Mouse (Mus musculus): ENCODE measurements around the gene Pfas.
A peak's percentile ranks its signal among the peaks of the same experiment; 100 is the strongest.

Gene Pfas

GRCm38 (mm10) chr11:69008182-69009121 is at the start of gene Pfas:
Gene Pfas, minus strand, starts transcription at chr11:69008460.
- peak; percentile 92 for DNase-seq (ENCODE audit: low read depth, low spot score)

DNA sequence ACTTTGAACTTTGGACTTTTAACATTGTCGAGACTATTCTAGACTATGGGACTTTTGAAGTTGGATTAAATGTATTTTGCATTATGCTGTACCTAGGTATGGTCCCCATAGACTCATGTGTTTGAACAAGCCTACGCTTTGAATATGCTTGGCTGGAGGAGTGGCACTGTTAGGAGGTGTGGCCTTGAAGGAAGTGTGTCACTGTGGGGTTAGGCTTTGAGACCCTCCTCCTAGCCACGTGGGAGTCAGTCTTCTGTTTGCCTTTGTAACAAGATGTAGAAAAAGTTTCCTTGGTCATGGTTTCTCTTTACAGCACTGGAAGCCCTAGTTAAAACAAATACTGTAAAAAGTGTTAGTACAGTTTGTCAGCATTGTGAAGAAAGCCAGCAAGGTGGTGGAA is 45.6 kb upstream of the Pfas start:
- DNase-seq (ENCODE audit: low read depth, low spot score) = no peak

DNA sequence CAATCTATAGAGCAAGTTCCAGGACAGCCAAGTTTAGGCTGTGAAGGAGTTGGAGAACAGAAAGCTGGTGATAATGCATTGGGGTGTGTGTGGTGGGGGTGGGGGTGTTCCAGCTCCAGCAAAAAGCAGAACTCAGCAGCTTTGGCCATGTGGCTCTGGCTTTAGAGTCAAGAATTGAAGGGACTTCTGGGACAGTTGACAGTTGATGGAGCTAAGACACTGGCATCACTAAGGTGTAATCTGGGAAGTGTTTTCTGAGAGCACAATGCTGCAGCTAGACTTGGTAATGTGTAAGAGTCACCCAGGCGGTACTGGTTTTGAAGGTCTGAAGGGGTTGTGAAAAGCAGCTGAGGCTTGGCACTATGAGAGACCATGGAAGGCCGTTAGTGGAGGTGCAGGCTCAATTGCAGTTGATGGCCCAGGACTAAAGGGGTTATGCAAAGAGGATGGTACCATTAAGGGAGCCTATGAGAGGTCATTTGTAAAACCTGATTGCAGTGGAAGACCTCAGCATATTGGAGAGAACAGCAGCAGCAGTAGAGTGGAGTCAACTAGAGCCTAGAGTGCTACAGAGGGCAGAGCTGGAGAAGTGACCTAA is 44.7 kb upstream of the Pfas start:
- DNase-seq (ENCODE audit: low read depth, low spot score) = no peak

DNA sequence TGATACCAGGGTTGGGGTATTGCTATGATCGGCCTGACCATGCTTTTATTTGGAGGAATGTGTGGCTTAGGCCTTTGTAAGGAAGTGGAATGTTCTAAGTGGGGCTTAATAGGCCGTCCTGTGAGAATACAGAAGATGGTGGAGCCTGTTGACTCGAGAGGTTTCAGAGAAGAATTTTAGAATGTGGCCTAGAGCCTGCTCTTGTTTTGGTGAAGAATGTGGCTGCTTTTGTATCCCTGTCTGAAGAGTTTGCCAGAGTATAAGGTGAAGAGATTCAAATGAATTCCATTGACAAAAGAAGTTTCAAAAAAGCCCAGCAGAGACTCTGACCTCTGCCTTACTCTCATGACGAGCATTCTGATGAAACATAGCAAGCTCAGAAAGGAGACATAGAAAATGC is 43.5 kb upstream of the Pfas start:
- no peak for DNase-seq (ENCODE audit: low read depth, low spot score)

DNA sequence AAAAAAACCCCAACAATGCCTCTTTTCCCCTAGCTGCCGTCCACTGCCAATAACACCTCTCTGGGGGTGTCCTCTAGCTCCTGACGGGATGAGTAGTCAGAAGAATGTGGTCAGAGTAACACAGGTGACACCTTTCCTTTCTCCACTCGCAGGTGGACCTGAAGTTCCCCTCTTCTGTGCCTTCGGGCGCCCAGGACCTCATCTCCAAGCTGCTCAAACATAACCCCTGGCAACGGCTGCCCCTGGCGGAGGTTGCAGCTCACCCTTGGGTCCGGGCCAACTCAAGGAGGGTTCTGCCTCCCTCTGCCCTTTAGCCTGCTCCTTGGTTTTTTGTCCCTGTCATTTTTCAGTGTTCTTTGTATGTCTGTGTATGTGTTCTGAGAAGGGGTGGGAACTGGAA is 42.5 kb upstream of the Pfas start:
- DNase-seq (ENCODE audit: low read depth, low spot score) = no peak

DNA sequence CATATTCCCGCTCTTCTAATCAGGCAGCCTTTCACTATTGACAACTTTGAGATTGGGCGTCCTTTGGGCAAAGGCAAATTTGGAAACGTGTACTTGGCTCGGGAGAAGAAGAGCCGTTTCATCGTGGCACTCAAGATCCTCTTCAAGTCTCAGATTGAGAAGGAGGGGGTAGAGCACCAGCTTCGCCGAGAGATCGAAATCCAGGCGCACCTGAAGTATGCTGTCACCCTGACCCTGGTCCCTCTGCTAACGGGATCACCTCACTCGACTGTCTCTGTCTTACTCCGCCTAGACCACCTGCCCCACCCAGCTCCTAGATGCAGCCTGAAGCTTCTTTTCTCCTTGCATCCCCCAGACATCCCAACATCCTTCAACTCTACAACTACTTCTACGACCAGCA is 39.9 kb upstream of the Pfas start:
- no peak for DNase-seq (ENCODE audit: low read depth, low spot score)

GRCm38 (mm10) chr11:69047592-69047991 is 39.3 kb upstream of the Pfas start:
- DNase-seq (ENCODE audit: low read depth, low spot score) = no peak

DNA sequence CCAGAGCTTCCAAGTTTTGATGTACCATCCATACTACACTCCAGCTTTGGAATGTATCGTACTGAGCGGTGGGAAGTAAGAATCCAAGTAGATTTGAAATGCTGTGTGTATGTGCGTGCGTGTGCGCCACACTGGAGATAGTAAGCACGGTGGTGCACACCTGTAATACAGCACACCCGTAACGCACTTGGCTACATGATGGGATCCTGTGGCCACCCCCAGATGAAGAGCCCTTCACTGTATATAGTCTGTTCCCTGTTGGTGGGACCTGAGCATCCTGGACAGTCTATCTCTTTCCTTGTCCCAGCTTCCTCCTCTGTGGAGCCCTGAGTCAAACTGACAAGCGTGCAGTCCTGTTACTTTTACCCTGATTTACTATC is 38.1 kb upstream of the Pfas start:
- DNase-seq (ENCODE audit: low read depth, low spot score) = no peak

- peak; percentile 76 for DNase-seq (ENCODE audit: low read depth, low spot score)
Observed at GRCm38 (mm10) chr11:69045531-69046394, 37.5 kb upstream of the Pfas start, which contains the start of gene Aurkb. Gene Aurkb, plus strand, starts transcription at chr11:69045647.

- DNase-seq (ENCODE audit: low read depth, low spot score) = no peak
Observed at GRCm38 (mm10) chr11:69038173-69038572, 29.9 kb upstream of the Pfas start.

- peak; percentile 86 for DNase-seq (ENCODE audit: low read depth, low spot score)
Observed at GRCm38 (mm10) chr11:69037231-69038061, 29.2 kb upstream of the Pfas start.

DNA sequence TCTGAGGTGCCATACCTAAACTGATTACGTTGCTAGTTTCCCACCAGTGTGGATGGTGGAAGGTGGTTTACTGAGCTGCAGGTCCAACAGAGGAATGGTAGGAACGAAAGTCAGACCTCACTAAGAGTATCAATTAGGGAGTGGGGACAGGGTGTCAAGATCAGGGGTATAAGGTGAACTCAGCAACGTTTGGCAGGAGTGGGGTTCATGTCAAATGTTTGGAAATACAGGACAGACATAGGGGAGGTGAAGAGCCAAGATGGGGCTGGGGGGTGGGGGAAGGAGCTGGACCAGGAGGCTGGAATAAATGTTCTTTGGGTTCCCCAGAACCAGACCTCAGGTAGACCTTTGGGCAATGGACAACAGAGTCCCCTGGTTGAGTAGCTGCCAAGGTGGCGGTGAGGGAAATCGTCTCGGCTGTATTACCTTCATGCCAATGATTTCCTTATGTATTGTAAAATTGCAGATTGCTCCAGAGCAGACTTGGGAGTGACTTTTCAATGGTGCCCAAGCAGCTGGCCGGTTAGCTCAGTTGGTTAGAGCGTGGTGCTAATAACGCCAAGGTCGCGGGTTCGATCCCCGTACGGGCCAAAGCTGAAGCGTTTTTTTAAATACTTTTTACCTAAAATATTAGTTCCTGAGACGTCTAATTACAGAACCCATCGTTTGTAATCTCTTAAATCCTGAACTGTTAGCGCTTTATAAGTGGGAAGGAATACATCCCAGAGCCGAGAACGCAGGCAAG is 28.4 kb upstream of the Pfas start:
- DNase-seq (ENCODE audit: low read depth, low spot score) = peak; percentile 68

- peak; percentile 65 for DNase-seq (ENCODE audit: low read depth, low spot score)
Observed at GRCm38 (mm10) chr11:69035849-69036248, 27.6 kb upstream of the Pfas start.

DNA sequence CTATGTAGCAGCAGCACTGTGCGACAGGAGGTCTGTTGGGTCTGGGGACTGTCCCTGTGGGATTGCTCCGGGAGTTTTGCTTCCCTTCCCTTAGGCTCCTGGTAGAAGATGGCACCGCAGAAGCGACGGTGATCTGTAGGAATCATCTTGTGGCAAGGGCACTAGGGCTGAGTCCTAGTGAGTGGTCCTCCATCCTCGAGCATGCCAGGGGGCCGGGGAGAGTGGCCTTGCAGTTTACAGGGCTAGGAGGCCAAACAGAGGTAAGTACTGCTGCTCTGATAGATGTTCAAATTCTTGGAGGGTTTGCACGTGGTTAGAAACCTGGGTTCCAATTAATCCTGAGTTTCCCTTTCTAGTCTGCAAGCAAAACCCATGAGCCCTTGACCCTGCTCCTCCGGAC is 27.2 kb upstream of the Pfas start:
- DNase-seq (ENCODE audit: low read depth, low spot score) = no peak

DNA sequence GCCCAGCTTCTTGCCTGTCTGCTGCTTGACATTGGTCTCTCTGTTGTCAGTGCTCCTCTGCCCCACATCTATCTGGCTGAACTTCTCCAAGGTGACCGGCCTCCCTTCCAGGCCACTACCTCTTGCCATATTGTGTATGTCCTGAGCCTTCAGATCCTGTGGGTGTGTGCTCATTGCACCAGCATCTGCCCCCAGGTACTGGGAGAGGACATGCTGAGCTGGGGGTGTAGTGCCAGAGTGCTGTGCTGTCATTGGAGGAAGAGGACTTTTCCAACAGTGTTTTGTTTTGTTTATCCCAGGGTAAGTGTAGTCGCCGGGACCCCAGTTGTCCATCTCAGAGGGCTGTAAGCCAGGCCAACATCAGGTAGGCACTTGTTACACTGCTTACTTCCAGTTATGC is 26.3 kb upstream of the Pfas start:
- DNase-seq (ENCODE audit: low read depth, low spot score) = no peak

DNA sequence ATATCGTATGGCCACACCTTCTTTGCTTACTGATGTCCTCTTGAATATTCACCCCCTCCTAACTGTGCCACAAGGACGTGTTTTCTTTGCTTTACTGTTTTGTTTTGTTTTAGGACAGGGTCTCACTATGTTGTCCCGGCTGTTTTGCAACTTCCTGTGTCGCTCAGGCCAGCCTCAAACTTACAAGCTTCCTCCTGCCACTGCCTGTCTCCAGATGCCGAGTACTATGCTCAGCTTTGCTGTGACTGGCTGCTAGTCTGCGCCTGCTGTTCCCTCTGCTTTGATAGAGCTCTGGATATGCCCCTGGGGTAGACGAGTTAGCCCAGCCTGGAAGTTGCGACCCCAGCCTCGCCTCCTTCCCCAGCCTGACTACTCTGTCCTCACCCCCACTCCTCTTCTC is 25.3 kb upstream of the Pfas start:
- no peak for DNase-seq (ENCODE audit: low read depth, low spot score)

- DNase-seq (ENCODE audit: low read depth, low spot score) = no peak
Observed at GRCm38 (mm10) chr11:69028805-69029204, 20.5 kb upstream of the Pfas start.

DNA sequence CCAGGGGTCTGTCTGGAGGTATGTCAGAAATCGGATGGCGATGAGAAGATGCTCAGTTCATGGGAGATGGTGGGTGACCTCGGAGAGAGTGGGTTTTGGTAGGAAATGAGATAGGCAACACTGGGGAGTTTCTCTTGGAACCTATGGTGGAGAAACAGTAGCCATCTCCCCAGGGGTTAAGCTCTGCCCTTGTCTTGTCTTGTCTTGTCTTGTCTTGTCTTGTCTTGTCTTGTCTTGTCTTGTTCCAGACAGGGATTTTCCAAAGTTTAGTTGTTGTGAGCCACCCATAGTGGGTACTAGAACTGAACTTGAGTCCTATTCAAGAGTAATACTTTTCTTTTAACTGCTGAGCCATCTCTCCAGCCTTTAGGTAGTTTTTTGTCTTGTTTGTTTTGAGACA is 18.3 kb upstream of the Pfas start:
- DNase-seq (ENCODE audit: low read depth, low spot score) = no peak

- DNase-seq (ENCODE audit: low read depth, low spot score) = no peak
Observed at GRCm38 (mm10) chr11:69020691-69021090, 12.4 kb upstream of the Pfas start.

DNA sequence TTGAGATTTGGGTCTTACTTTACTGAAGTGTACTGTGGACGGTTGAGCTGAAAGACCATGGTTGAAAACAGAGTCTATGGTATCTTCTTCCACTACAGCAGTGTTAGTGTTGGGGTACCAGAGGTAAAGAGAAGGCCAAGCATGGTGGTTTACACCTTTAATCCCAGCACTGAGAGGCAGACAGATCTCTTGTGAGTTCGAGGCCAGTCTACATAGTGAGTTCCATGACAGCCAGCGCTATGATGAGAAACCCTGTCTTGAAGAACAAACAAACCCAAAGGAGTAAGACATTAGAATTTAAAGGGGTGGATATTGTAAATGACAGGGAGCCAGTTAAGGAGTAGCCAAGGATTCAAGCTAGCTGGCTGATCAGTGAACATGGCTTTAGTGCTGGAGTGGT is 8.5 kb upstream of the Pfas start:
- DNase-seq (ENCODE audit: low read depth, low spot score) = no peak

All from retina, postnatal 7 days (tissue).